Mouse (Mus musculus) thymus, adult 18-20 months (tissue): ENCODE results near the gene Slc2a1.
A peak's percentile ranks its signal among the peaks of the same experiment; 100 is the strongest.

Experiments used
- DNase-seq, 2 experiments: peaks; one replicate each; pipeline ENCODE4 v3.0.0; 2022; ENCODE audit warnings: mixed read lengths in 2 of 2

The Slc2a1 gene

GRCm38 (mm10) chr4:119131189-119131910, 22.8 kb downstream of the Slc2a1 start:
- no peak for DNase-seq

- DNase-seq: no peak
These were observed 24.8 kb downstream of the Slc2a1 start for GRCm38 (mm10) chr4:119133306-119133705.

- DNase-seq: no peak
These were observed 25.3 kb downstream of the Slc2a1 start for GRCm38 (mm10) chr4:119133860-119134259.

GRCm38 (mm10) chr4:119137313-119137712, 28.8 kb downstream of the Slc2a1 start:
- DNase-seq: no peak

GRCm38 (mm10) chr4:119138171-119138570, 29.7 kb downstream of the Slc2a1 start:
- DNase-seq: no peak

- no peak for DNase-seq
These were observed 30.3 kb downstream of the Slc2a1 start for GRCm38 (mm10) chr4:119138776-119139175.

GRCm38 (mm10) chr4:119140126-119140525, 31.6 kb downstream of the Slc2a1 start:
- no peak for DNase-seq

- DNase-seq: no peak
These were observed 32.7 kb downstream of the Slc2a1 start for GRCm38 (mm10) chr4:119141191-119141590.

- no peak for DNase-seq
These were observed 33.8 kb downstream of the Slc2a1 start for GRCm38 (mm10) chr4:119142230-119142871.

- no peak for DNase-seq
These were observed 38.3 kb downstream of the Slc2a1 start for GRCm38 (mm10) chr4:119146816-119147215.

GRCm38 (mm10) chr4:119147347-119147746, 38.8 kb downstream of the Slc2a1 start:
- no peak for DNase-seq

GRCm38 (mm10) chr4:119148741-119149140, 40.2 kb downstream of the Slc2a1 start:
- DNase-seq: no peak

- DNase-seq: no peak
These were observed 48.7 kb downstream of the Slc2a1 start for GRCm38 (mm10) chr4:119157186-119157585.

- DNase-seq: no peak
These were observed 49.4 kb downstream of the Slc2a1 start for GRCm38 (mm10) chr4:119157891-119158290.

GRCm38 (mm10) chr4:119161358-119161757, 52.8 kb downstream of the Slc2a1 start:
- no peak for DNase-seq

- DNase-seq: no peak
These were observed 54.5 kb downstream of the Slc2a1 start for GRCm38 (mm10) chr4:119162990-119163389.

- no peak for DNase-seq
These were observed 57.4 kb downstream of the Slc2a1 start for GRCm38 (mm10) chr4:119165916-119166315.

- DNase-seq: no peak
These were observed 58.6 kb downstream of the Slc2a1 start for GRCm38 (mm10) chr4:119167068-119167467.

- DNase-seq: peak; percentile 29 to 59
These were observed 59.2 kb downstream of the Slc2a1 start for GRCm38 (mm10) chr4:119167663-119168062.

GRCm38 (mm10) chr4:119172919-119173650, 64.6 kb downstream of the Slc2a1 start:
- DNase-seq: no peak

- peak; percentile 90 to 94 for DNase-seq
These were observed 65.4 kb downstream of the Slc2a1 start, which contains the start of gene Zfp691 for GRCm38 (mm10) chr4:119173851-119174453. Gene Zfp691 (minus strand): TSS chr4:119174195.

- no peak for DNase-seq
These were observed 69.2 kb downstream of the Slc2a1 start for GRCm38 (mm10) chr4:119177702-119178101.

GRCm38 (mm10) chr4:119178331-119178730, 69.8 kb downstream of the Slc2a1 start:
- DNase-seq: no peak
